Mouse (Mus musculus): ENCODE data around the gene Ap2a1. TPM values are rescaled to one million over a fixed set of nuclear protein-coding genes. Genes with fewer than 3 reads are reported as not detected.

Gene Ap2a1
- polyA plus RNA-seq, 1 experiment: 241 TPM

GRCm38 (mm10) chr7:44964990-44965389 is 35.7 kb upstream of the Ap2a1 start:
- no peak overlapping the region for H3K4me3 ChIP-seq (ENCODE audit: insufficient read depth, low read length)
- TF ChIP-seq CTCF (IDR thresholded peaks at IDR 0.05; ENCODE audit: extremely low read depth, insufficient read depth, low read length) (no peak), POLR2A (IDR thresholded peaks at IDR 0.05; ENCODE audit: extremely low read depth, insufficient read depth, low read length) (no peak)
- no peak overlapping the region for H3K27ac ChIP-seq (ENCODE audit: insufficient read depth, low read length)
- H3K4me1 ChIP-seq (ENCODE audit: control insufficient read depth, insufficient read depth, low read length): no peaks in the 10 kb centered on the region

- Histone ChIP-seq H3K27ac (ENCODE audit: insufficient read depth, low read length) (no peak overlapping the region), H3K4me3 (ENCODE audit: insufficient read depth, low read length) (no peak overlapping the region), H3K4me1 (ENCODE audit: control insufficient read depth, insufficient read depth, low read length) (no peaks in the 10 kb centered on the region)
- TF ChIP-seq CTCF (IDR thresholded peaks at IDR 0.05; ENCODE audit: extremely low read depth, insufficient read depth, low read length) (no peak), POLR2A (IDR thresholded peaks at IDR 0.05; ENCODE audit: extremely low read depth, insufficient read depth, low read length) (no peak)
Observed at GRCm38 (mm10) chr7:44962831-44963230, 33.5 kb upstream of the Ap2a1 start.

GRCm38 (mm10) chr7:44962337-44962736 is 33.0 kb upstream of the Ap2a1 start:
- Histone ChIP-seq H3K4me3 (ENCODE audit: insufficient read depth, low read length) (no peak overlapping the region), H3K4me1 (ENCODE audit: control insufficient read depth, insufficient read depth, low read length) (no peaks in the 10 kb centered on the region), H3K27ac (ENCODE audit: insufficient read depth, low read length) (no peak overlapping the region)
- TF ChIP-seq CTCF (IDR thresholded peaks at IDR 0.05; ENCODE audit: extremely low read depth, insufficient read depth, low read length) (no peak), POLR2A (IDR thresholded peaks at IDR 0.05; ENCODE audit: extremely low read depth, insufficient read depth, low read length) (no peak)

- TF ChIP-seq CTCF (IDR thresholded peaks at IDR 0.05; ENCODE audit: extremely low read depth, insufficient read depth, low read length) (no peak), POLR2A (IDR thresholded peaks at IDR 0.05; ENCODE audit: extremely low read depth, insufficient read depth, low read length) (no peak)
- Histone ChIP-seq H3K27ac (ENCODE audit: insufficient read depth, low read length) (no peak overlapping the region), H3K4me1 (ENCODE audit: control insufficient read depth, insufficient read depth, low read length) (no peaks in the 10 kb centered on the region), H3K4me3 (ENCODE audit: insufficient read depth, low read length) (no peak overlapping the region)
Observed at GRCm38 (mm10) chr7:44960512-44960910, 31.2 kb upstream of the Ap2a1 start.

GRCm38 (mm10) chr7:44959874-44960511 is 30.7 kb upstream of the Ap2a1 start:
- Histone ChIP-seq H3K4me1 (ENCODE audit: control insufficient read depth, insufficient read depth, low read length) (no peaks in the 10 kb centered on the region), H3K27ac (ENCODE audit: insufficient read depth, low read length) (no peak overlapping the region), H3K4me3 (ENCODE audit: insufficient read depth, low read length) (no peak overlapping the region)
- TF ChIP-seq CTCF (IDR thresholded peaks at IDR 0.05; ENCODE audit: extremely low read depth, insufficient read depth, low read length) (no peak), POLR2A (IDR thresholded peaks at IDR 0.05; ENCODE audit: extremely low read depth, insufficient read depth, low read length) (no peak)

- H3K4me3 ChIP-seq (ENCODE audit: insufficient read depth, low read length): no peak overlapping the region
- no peaks in the 10 kb centered on the region for H3K4me1 ChIP-seq (ENCODE audit: control insufficient read depth, insufficient read depth, low read length)
- H3K27ac ChIP-seq (ENCODE audit: insufficient read depth, low read length): no peak overlapping the region
- TF ChIP-seq CTCF (IDR thresholded peaks at IDR 0.05; ENCODE audit: extremely low read depth, insufficient read depth, low read length): no peak
- no peak for TF ChIP-seq POLR2A (IDR thresholded peaks at IDR 0.05; ENCODE audit: extremely low read depth, insufficient read depth, low read length)
Observed at GRCm38 (mm10) chr7:44959281-44959680, 30.0 kb upstream of the Ap2a1 start.

- no peak for TF ChIP-seq POLR2A (IDR thresholded peaks at IDR 0.05; ENCODE audit: extremely low read depth, insufficient read depth, low read length)
- peak; percentile 74 for TF ChIP-seq CTCF (IDR thresholded peaks at IDR 0.05; ENCODE audit: extremely low read depth, insufficient read depth, low read length)
- H3K4me3 ChIP-seq (ENCODE audit: insufficient read depth, low read length): no peak overlapping the region
- H3K27ac ChIP-seq (ENCODE audit: insufficient read depth, low read length): no peak overlapping the region
Observed at GRCm38 (mm10) chr7:44958208-44958607, 28.9 kb upstream of the Ap2a1 start.

GRCm38 (mm10) chr7:44957183-44957835 is 28.0 kb upstream of the Ap2a1 start:
- no peak overlapping the region for H3K4me3 ChIP-seq (ENCODE audit: insufficient read depth, low read length)
- no peaks in the 10 kb centered on the region for H3K4me1 ChIP-seq (ENCODE audit: control insufficient read depth, insufficient read depth, low read length)
- TF ChIP-seq CTCF (IDR thresholded peaks at IDR 0.05; ENCODE audit: extremely low read depth, insufficient read depth, low read length) (no peak), POLR2A (IDR thresholded peaks at IDR 0.05; ENCODE audit: extremely low read depth, insufficient read depth, low read length) (no peak)
- no peak overlapping the region for H3K27ac ChIP-seq (ENCODE audit: insufficient read depth, low read length)

More at GRCm38 (mm10) chr7:44958208-44958607, 28.9 kb upstream of the Ap2a1 start:
- H3K4me1 ChIP-seq (ENCODE audit: control insufficient read depth, insufficient read depth, low read length): no peaks in the 10 kb centered on the region

GRCm38 (mm10) chr7:44956266-44956665 is 27.0 kb upstream of the Ap2a1 start:
- Histone ChIP-seq H3K4me3 (ENCODE audit: insufficient read depth, low read length) (no peak overlapping the region), H3K27ac (ENCODE audit: insufficient read depth, low read length) (no peak overlapping the region), H3K4me1 (ENCODE audit: control insufficient read depth, insufficient read depth, low read length) (no peaks in the 10 kb centered on the region)
- TF ChIP-seq CTCF (IDR thresholded peaks at IDR 0.05; ENCODE audit: extremely low read depth, insufficient read depth, low read length): no peak
- TF ChIP-seq POLR2A (IDR thresholded peaks at IDR 0.05; ENCODE audit: extremely low read depth, insufficient read depth, low read length): no peak

- Histone ChIP-seq H3K4me3 (ENCODE audit: insufficient read depth, low read length) (no peak overlapping the region), H3K27ac (ENCODE audit: insufficient read depth, low read length) (no peak overlapping the region), H3K4me1 (ENCODE audit: control insufficient read depth, insufficient read depth, low read length) (no peaks in the 10 kb centered on the region)
- TF ChIP-seq CTCF (IDR thresholded peaks at IDR 0.05; ENCODE audit: extremely low read depth, insufficient read depth, low read length): peak; percentile 45; the same call in 1 of the 2 replicates
- no peak for TF ChIP-seq POLR2A (IDR thresholded peaks at IDR 0.05; ENCODE audit: extremely low read depth, insufficient read depth, low read length)
Observed at GRCm38 (mm10) chr7:44955628-44956027, 26.3 kb upstream of the Ap2a1 start.

Measured in cortical plate, adult 2 months (tissue).